Mouse (Mus musculus) kidney, postnatal 10 days (tissue): Measurements from ENCODE around the gene Pgm1.

Experiments used
- DNase-seq: peaks from one replicate; pipeline ENCODE4 v3.0.0; 2021; ENCODE audit warnings: mixed read lengths

The Pgm1 gene

GRCm38 (mm10) chr4:99958084-99958815 is 29.0 kb downstream of the Pgm1 start:
- no peak for DNase-seq

- DNase-seq = no peak
These were observed 30.1 kb downstream of the Pgm1 start for GRCm38 (mm10) chr4:99959308-99959707.

- DNase-seq = no peak
These were observed 37.3 kb downstream of the Pgm1 start for GRCm38 (mm10) chr4:99966555-99966954.

GRCm38 (mm10) chr4:99969328-99969727 is 40.1 kb downstream of the Pgm1 start:
- peak; percentile 68 for DNase-seq

GRCm38 (mm10) chr4:99970097-99970496 is 40.9 kb downstream of the Pgm1 start:
- peak; percentile 35 for DNase-seq

- no peak for DNase-seq
These were observed 43.7 kb downstream of the Pgm1 start for GRCm38 (mm10) chr4:99972886-99973285.

GRCm38 (mm10) chr4:99973931-99974330 is 44.7 kb downstream of the Pgm1 start:
- DNase-seq = no peak

GRCm38 (mm10) chr4:99974375-99974774 is 45.2 kb downstream of the Pgm1 start:
- no peak for DNase-seq

GRCm38 (mm10) chr4:99979326-99979725 is 50.1 kb downstream of the Pgm1 start:
- DNase-seq = no peak

- no peak for DNase-seq
These were observed 52.0 kb downstream of the Pgm1 start for GRCm38 (mm10) chr4:99981216-99981615.

- no peak for DNase-seq
These were observed 54.6 kb downstream of the Pgm1 start for GRCm38 (mm10) chr4:99983652-99984368.

- no peak for DNase-seq
These were observed 55.1 kb downstream of the Pgm1 start for GRCm38 (mm10) chr4:99984369-99984752.

- DNase-seq = no peak
These were observed 55.9 kb downstream of the Pgm1 start for GRCm38 (mm10) chr4:99985086-99985485.

GRCm38 (mm10) chr4:99985631-99986030 is 56.4 kb downstream of the Pgm1 start:
- no peak for DNase-seq

- DNase-seq = no peak
These were observed 57.4 kb downstream of the Pgm1 start for GRCm38 (mm10) chr4:99986609-99987008.

- DNase-seq = peak; percentile 65
These were observed 59.6 kb downstream of the Pgm1 start for GRCm38 (mm10) chr4:99988771-99989170.

- peak; percentile 32 for DNase-seq
These were observed 71.8 kb downstream of the Pgm1 start for GRCm38 (mm10) chr4:100000971-100001370.

- DNase-seq = peak; percentile 9
These were observed 72.6 kb downstream of the Pgm1 start for GRCm38 (mm10) chr4:100001806-100002205.

- peak; percentile 2 for DNase-seq
These were observed 78.5 kb downstream of the Pgm1 start for GRCm38 (mm10) chr4:100007721-100008120.

- DNase-seq = peak; percentile 90
These were observed 79.3 kb downstream of the Pgm1 start for GRCm38 (mm10) chr4:100008371-100009090.

- DNase-seq = peak; percentile 24
These were observed 80.0 kb downstream of the Pgm1 start for GRCm38 (mm10) chr4:100009211-100009678.

GRCm38 (mm10) chr4:100010916-100011315 is 81.7 kb downstream of the Pgm1 start:
- no peak for DNase-seq

- peak; percentile 32 for DNase-seq
These were observed 82.3 kb downstream of the Pgm1 start for GRCm38 (mm10) chr4:100011563-100011962.
